Mouse (Mus musculus) adrenal gland, postnatal 14 days (tissue): ENCODE results near the gene Chpf. TPM values are rescaled to one million over a fixed set of nuclear protein-coding genes. Genes with fewer than 3 reads are reported as not detected.

Experiments
- DNase-seq: peaks from one replicate; pipeline ENCODE4 v3.0.0; 2021; ENCODE audit warnings: mixed read lengths
- total RNA-seq: library from RNA; stranded (reverse); gene quantifications from 2 replicates; pipeline ENCODE4 v1.2.3, GENCODE M21; 2021

Gene Chpf
- total RNA-seq, 1 experiment from 2014 or later, result 47.0 TPM

DNA sequence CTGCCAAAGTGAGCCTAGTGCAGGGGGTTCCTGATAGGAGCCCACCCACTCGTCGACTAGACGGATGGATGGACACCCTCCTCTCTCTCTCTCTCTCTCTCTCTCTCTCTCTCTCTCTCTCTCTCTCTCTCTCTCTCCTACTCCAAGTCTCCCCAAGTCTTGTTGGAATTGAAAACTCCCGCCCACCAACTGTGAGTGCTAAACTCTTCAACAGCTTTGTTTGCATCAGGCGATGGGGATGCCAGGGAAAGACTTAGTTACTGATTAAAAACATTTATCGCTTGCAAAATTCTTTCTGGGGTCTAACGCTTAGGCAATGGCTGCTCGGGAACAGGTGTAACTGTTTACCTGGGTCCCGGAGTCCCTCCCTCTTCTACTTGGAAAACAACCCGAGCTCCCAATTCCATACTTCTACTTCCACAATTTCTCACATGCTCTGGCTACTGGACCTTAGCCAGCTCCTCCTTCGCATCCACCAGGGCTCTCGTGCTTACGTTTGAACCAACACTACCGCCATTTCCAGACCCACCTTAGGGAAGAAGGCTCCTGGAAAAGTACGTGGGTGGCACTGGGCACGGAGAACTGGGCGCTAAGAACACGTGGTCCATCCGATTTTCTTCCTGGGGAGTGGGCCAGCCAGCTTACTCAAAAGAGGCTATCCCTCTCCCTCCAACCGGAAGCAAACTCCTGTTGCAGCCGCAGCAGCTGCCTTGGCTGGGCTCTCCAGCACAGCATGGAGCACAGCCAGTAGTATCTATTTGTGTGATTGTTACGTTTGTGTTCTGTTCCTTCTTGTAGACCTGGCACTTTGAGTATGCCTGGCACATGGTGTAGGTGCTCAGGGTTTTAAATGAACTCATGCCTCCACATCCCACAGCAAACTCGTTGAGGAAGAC lies 20.1 kb downstream of the Chpf start:
- DNase-seq, result no peak

DNA sequence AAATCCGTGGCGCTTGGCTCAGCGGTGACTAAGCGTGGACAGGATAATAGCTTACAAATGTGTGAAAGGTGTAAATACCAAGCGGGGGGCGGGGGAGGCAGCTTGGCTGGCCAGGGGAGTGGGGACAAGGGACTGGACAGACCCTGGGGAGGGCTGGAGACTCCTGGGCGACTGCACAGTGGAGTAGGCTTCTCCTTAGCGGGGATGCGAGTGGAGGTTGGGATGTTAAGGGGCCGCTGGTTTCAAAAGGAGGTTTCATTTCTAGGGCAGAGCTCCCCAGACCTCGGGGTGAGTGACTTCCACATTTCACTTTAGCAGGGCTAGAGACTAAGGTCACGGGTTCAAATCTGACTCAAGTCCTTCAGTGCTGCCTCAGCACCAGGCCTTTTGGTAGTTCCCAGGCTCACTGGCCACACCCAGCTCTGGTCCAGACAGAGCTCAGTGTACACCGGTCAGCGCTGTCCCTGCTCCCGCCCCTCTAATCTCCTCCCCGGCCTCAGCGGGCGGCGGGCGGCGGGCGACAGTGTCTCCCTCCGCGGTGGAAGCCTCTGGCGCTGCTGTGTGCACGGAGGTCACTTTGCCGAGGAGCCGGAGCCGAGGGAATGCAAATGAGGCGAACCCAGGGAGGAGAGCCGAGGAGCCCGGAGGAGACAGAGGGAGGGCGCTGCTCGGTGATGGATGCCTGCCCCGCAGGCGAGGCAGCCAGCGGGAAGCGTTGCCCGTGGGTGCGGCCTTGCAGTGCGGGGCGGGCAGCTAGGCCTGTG lies 20.9 kb downstream of the Chpf start:
- DNase-seq, result peak; percentile 63

DNA sequence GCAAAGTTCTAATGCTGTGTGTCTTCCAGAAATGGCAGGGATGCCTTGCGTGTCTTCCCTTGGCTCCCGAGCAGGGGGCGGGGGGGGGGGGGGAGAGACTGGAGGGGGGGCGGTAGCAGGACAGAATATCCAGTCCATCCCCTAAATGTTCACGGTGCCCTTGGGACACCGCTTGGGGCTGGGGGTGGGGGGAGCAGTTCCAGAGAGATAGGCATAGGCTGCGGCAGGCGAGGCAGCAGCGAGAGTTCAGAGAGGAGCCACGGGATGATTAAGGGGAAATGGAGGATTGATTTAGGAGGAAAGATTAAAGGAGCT lies 21.4 kb downstream of the Chpf start:
- DNase-seq, result no peak

DNA sequence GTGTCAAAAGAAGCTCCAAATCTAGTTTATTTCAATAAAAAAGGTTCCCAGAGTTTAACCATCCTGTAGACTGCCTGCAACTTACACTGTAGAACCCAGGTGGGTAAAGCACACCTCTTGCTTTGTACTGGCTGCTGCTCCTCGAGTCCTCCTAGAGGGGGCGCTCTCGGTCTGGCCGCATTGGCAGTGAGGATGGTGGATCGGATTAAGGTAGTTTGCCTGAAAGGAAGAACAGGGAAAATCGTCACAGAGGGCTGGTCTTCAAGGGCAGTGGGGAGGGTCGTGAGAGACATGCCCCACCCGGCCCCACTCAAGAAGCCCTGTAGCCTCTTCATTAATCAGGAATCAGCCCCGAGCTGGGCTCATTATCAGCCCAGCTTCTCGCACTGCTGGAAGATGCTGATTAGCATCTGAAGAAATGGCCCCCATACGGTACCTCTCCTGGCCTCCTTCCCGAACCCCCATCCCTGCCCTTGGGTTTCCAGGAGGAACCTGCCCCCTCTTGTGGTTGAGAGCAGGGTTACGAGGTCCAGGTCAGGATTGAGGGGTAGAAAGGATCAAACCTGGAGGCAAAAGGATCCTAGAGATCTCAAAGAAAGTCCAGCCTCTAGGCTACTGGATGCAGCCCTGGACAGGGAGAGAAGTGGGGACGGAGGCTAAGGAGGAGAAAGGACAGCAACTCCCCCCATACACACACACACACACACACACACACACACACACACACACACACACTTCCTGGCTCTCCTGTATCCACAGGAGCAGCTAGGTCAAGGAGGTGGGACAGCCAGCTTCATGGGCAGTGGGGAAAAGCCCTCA lies 22.2 kb downstream of the Chpf start:
- DNase-seq, result no peak

DNA sequence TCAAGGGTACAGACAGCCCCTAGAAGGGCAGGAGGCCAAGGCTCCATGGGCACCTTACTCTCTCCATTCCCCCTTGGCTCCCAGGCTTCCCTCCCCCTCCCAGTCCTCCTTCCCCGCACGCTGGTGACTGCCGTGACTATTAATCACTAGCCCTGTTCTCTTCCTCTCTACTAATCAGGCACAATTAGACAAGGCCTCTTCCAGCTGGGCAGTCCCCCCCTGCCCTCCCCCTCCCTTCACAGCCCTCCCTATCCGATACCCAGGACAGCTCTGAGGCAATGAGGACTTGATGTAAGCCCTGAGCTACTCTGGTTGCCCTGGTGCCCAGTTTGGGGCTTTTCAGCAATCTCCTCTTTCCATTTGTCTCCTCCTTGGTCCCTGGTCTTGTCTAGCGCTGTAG lies 23.2 kb downstream of the Chpf start:
- DNase-seq, result no peak

DNA sequence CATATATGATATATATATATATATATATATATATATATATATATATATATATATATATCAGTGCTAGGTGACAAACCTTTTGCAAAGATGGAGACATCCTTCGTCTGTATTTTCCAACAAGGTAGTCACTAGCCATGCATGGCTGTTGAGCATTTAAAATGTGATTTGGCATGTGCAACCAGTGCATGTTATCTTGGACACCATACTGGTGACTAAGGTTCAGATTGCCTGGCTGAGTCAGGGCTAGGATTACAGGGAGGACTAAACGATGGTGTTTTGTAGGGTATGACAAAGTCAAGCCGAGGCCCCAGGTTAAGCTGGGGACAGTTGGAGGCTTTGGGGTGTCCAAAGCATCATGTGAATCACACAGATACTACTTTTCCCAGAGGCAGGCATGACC lies 23.7 kb downstream of the Chpf start:
- no peak for DNase-seq

DNA sequence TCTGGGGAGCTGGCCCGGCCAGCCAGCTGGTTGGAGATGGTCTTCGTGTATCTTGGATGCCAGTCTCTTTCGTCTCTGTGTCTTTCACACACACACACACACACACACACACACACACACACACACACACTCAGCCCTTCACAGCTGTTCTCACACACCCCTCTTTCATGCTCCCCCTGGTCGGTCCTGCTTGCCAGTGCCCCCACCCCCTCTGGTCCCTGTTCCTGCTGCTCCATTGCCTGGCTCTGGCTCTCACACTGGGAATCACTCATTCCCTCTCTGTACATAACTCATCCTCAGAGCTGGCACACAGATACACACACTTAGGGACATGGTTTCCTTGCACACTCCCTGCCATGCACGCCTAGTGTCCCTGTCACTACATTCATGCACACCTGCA lies 27.2 kb downstream of the Chpf start:
- DNase-seq, result no peak

DNA sequence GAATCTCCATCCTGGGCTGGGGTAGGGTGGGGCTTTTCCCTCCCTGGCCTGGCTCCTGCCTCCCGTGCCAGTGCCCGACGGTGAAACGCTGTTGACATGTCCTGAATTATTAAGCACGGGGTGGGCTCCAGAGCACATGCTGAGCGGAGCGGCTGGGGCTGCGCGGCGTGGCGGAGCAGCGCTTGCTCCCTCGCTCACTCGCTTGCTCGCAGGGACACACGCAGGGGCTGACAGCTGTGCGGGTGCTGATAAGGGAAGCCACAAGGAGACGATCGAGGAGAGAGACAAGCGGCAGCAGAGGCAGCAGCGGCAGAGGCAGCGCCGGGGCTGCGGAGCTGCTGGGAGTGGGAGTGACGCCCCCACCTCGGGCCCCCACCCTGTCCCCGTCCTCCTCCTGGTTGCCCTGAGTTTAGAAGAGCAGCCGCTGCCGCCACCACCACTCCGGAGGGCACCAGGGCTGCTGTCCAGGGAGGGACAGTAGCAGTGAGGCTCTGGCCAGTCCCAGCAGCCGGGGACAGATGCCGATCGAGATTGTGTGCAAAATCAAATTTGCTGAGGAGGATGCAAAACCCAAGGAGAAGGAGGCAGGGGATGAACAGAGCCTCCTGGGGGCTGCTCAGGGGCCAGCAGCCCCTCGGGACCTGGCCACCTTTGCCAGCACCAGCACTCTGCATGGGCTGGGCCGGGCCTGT lies 28.6 kb downstream of the Chpf start, which contains the start of gene Asic4:
Gene Asic4, plus strand, starts transcription at position 123 of the 692 bp plus-strand sequence.
- DNase-seq, result no peak

DNA sequence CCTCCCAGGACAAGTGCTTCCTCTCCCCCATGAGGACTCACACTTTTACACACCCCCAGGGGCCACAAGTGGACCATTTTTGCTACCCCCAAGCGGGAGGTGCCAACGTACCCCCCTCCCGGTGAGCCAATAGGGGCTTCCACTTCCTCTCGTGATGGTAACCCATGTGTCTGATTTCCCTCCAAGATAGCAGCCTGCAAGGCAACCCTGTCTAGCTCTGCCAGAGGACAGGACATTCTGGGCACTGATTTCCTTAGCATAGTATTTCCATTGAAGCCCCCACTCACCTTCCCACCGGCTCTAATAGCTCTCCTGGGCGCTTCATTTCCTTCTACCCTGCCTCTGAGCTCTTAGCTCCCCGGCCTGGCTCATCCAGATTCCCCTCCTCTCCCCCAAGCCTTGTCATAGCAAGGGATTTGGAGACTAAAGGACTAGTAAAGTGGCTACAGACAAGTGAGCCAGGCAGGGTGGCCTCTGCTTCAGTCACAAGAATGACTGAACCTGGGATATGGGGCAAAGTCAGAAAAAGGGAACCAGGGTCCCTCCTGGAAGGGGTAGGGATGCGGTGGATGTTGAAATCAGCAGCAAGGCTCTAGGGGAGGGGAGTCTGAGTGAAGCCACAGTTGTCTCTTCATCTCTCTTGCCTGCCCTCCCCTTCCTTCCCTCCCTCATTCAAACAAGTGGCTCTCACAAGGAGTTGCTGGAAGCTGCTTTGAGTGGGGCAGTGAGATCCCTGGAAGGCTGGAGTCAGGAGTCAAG lies 29.6 kb downstream of the Chpf start:
- no peak for DNase-seq

DNA sequence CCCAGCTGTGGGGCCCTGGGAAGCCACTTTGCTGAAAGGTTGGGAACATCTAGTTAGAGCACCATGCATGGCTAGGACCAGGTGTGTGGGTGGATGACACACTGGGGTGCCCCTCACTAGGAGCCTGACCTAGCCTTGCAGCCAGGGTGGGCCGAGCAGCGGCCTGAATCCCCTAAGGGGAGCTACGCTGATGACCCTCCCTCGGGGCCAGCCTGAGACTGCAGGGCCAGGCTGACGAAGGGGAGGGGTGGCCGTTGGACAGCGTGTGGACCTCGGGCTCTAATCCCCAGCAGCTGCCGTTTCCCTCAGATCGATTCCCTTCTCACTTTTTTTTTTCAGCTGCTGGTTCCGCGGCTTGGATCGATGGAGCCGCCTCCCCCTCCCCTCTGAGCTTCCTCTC lies 30.2 kb downstream of the Chpf start:
- DNase-seq, result no peak

DNA sequence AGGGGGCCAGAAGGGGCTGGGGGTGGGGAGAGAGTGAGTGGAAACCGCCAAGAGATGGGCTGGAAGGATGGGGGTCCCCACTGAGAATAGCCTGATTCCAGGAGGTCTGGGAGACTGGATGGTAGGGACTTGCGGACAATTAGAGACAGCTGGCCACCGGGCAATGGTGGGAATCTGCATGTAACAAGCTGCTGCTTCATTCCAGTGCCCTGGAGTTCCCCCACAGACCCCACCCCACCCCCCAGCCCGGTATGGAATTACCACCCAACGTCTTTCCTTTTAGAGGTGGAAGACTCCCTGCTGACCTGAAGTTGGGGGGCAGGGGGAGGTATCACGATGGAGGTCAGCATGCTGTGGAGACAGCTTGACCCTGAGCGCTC lies 31.1 kb downstream of the Chpf start:
- no peak for DNase-seq

DNA sequence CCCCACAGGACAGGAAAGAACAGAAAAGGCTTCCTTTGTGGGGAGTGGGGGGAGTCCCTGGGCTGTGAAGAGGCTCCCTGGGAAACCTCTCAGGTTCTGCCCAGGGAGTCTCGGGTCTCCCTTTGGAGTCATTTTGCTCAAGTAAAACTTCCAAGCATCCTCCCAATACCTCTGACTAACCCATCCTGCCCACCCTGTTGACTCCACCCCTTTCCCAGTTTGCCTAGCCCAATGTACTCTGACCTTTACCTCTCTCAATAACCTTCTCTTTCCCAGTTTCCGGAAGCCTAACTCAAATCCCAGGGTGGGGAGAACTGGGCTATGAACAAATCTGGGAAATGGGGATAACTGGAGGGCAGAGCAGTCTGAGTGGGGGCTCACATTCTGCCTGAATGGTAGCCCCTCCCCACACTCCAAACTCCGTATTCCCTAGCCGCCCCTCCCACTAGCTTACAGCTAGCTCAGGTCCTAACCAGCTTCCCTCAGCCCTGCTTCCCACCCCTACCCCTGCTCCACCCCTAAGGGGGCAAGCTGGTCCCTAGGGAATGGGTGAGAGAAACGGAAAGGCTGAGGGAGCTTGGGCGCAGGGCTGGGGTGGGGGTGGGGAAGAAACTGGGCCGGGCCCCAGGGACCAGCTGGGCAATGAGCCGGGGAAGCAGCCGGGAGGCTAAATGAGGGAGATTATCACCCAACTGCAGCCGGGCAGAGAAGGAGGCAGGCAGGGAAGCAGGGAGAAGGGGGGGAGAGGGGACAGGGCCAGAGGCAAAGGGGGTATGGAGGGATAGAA lies 31.6 kb downstream of the Chpf start:
- no peak for DNase-seq

DNA sequence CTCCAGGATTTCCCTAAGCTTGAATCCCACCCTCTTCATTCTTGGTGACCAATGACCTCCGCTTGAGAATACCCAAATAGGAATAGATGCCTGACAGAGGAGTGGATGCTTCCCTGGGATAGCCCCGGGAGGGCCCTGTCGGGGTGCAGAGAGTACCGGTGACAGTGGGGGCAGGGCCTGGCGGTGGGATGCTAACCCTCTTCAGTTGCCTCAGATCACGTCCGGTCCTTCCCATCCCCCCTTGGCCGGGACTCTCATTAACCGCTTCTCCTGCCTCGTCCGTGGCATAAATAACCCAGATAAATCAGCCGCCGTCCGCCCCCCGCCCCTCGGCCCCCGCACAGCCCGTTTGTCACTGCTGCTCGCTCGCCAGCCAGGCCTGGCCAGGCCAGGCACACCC lies 32.5 kb downstream of the Chpf start:
- DNase-seq, result no peak

DNA sequence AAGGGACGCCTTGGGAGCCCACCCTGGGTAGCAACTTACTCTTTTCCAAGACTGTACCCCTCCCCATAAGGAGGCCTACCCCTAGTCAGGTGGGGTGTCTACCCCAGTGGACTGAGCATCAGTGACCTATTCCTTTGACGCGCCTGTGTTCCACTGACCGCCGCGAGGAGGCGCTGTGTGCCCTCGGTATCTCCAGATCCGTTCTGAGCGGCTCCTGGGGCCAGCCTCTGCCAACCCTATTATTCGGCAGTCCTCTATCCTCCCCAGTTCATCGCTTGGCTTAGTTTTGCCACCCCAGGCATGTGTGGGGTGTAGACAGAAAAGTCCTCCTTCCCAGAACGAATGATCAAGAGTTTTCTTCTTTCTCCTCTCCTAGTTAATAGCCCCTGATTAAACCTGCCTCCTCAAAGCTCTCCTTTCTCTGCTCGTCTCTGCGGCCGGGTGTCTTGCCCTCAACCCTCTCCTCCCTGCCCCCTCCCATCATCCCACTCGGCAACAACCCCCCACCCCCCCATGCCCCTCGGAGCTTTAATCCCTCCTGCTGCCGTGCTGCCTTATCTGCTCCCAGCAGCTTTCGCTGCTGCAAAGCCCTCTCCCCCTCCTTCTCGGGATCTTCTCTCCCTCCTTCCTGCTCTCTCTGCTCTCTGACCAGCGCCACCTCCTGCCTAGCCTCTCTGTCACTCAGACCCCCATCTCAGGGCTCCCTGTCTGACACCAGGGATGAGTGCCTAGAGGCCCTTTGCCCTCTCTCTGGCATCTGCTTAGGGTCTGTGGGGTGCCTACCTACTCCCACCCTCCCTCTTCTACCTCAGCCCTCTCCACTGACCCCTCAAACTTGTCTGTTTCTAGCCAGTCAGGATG lies 33.1 kb downstream of the Chpf start:
- DNase-seq, result peak; percentile 86

DNA sequence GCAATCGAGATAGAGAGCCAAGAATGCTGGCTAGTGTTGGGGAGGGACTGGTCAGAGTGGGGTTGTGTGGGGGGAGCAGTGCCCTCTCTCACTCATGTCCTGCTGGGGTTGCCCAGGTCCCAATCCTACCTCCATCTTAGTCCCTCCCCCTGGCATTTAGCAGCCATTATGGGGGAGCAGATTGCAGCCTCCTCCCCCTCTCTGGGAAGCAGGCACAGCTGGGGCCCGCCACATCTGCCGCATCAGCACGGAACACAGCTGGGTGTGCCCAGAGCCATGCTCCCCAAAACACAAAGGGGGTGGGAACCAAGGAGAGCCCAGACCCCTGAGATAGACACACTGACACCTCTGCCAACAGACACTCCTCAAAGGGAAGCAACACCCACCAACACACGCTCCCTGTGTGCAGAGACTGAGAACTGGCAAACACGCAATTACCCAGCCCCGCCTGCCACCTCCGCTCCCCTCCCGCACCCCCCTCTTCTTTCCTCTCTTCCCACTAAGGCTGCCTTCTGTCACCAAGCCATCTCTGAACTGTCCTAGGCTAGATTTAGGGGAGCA lies 33.9 kb downstream of the Chpf start:
- no peak for DNase-seq

DNA sequence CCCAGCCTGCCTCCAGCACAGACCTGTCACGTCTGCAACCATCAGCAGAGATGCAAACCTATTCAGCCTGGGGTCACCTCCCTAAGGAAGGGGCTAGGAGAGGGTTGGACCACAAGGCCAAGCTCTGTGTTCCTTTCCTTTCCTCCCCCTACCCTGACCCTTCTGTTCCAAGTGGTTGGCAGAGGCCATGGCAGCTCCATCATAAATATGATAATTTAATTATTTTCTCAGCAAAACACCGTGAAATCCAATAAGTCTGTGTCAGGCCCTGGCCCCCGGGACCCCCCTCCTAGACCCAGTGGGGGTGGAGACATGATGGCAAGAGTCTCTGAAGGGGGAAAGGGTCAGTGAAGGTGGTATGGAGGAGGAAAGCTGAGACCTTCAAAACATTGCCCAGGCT lies 34.9 kb downstream of the Chpf start:
- DNase-seq, result no peak

DNA sequence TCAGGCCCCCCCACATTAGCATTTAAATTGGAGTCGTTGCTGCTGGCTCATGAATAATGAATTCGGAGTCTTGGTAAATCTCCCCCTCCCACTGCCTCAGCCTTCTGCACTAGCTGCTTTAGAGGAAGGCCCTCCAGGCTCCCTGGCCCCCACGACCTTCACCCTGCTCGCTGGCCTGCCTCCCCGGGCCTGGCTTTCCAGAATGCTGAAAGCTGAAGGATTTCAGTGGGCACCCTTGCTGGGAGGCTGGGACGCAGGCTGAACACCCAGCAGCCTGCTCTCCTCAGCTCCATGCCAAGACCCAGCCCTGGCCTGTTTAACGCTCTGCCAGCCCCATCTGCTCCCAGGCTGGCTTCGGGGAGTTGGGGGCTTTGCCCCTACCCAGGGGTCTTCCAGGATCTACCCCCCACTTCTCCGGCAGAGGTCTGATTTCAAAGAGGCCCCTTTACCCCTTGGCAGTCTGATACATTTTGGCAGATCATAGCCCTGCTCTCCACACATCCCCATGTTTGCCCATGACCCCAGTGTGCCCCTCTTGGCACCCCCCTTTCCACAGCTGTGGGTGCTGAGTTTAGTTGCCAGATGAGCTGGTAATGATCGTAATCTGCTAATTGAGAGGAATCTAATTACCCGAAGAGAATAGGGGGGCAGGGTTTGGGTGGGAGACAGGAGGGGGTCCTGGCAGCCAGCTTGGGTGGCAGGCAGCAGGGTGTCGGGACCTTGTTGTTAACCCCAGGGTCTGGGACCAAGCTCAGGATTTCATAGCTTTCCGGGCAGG lies 35.7 kb downstream of the Chpf start:
- DNase-seq, result no peak

DNA sequence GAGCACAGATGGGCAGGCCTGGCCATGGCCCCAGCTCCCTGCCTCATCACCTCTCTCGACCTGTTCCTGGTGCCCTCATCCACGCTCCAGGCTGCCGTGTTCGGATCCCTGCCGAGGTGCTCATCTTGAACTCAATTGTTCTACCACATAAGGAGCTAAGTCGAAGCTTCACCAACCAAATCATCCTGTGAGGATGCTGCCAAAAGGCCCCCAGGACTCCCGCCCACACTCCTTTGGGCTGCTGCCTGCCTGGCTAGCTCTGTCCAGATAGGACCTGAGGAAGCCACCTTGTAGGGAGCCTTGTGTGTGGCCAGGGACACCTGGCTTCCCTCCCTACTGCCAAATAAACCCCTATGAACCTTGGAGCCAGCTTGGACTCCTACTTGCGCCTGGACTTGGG lies 36.3 kb downstream of the Chpf start:
- DNase-seq, result no peak

DNA sequence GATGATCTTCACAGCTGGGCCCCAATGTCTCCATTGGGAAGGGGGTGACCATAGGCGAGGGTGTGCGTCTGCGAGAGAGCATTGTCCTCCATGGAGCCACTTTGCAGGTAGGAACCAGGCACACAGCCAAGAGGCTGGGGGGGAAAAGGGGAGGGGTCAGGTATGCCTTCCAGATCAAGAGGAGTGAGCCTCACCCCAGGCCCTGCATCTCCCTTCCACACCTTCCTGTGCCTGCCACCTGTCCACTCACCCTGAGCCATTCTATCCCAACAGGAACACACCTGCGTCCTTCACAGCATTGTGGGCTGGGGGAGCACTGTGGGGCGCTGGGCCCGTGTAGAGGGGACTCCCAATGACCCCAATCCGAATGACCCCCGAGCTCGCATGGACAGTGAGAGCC lies 36.9 kb downstream of the Chpf start:
- no peak for DNase-seq
